Mouse (Mus musculus) liver, adult 2 months (tissue): ENCODE measurements around the gene Gmpr.

Experiments
- CTCF ChIP-seq: fragments of 200-500 bp; IDR thresholded peaks from 2 replicates; pipeline ENCODE4 v1.5.1; 2011; ENCODE audit warnings: low read depth, low read length, control low read depth
- POLR2A ChIP-seq: fragments of 200-500 bp; IDR thresholded peaks from 2 replicates; pipeline ENCODE4 v1.6.1; 2011; ENCODE audit warnings: low read length, control low read depth; ENCODE audit not compliant: insufficient read depth; ENCODE audit errors: extremely low read depth

- TF ChIP-seq CTCF (no peak), POLR2A (no peak)
Observed at GRCm38 (mm10) chr13:45514115-45514514, 6.9 kb downstream of the Gmpr start.
